Mouse (Mus musculus) cerebellum, adult 18-20 months (tissue): Measurements from ENCODE around the gene Anapc13.

Source experiments
- DNase-seq, 2 experiments: peaks; one replicate each; pipeline ENCODE4 v3.0.0; 2021

Anapc13 gene

GRCm38 (mm10) chr9:102625983-102626838 lies at the start of gene Anapc13, which contains the start of gene Cep63:
Gene Anapc13, plus strand, starts transcription at chr9:102626296.
Gene Cep63, minus strand, starts transcription at chr9:102626534.
- DNase-seq = peak; percentile 96 to 100

GRCm38 (mm10) chr9:102577480-102577879 lies 48.6 kb upstream of the Anapc13 start:
- no peak for DNase-seq

GRCm38 (mm10) chr9:102581921-102582469 lies 44.1 kb upstream of the Anapc13 start:
- DNase-seq = no peak

GRCm38 (mm10) chr9:102587347-102587746 lies 38.7 kb upstream of the Anapc13 start:
- DNase-seq = no peak

- DNase-seq = no peak
These were observed 31.3 kb upstream of the Anapc13 start for GRCm38 (mm10) chr9:102594667-102595393.

GRCm38 (mm10) chr9:102595662-102596436 lies 30.2 kb upstream of the Anapc13 start:
- no peak for DNase-seq

GRCm38 (mm10) chr9:102601187-102601586 lies 24.9 kb upstream of the Anapc13 start:
- no peak for DNase-seq

GRCm38 (mm10) chr9:102601666-102602065 lies 24.4 kb upstream of the Anapc13 start:
- DNase-seq = no peak

GRCm38 (mm10) chr9:102605162-102605561 lies 20.9 kb upstream of the Anapc13 start:
- DNase-seq = no peak

- no peak for DNase-seq
These were observed 18.6 kb upstream of the Anapc13 start for GRCm38 (mm10) chr9:102607471-102607870.

GRCm38 (mm10) chr9:102609221-102609620 lies 16.9 kb upstream of the Anapc13 start:
- no peak for DNase-seq

GRCm38 (mm10) chr9:102615071-102615470 lies 11.0 kb upstream of the Anapc13 start:
- no peak for DNase-seq

- no peak for DNase-seq
These were observed 9.8 kb upstream of the Anapc13 start for GRCm38 (mm10) chr9:102616267-102616666.

- DNase-seq = no peak
These were observed 4.7 kb upstream of the Anapc13 start for GRCm38 (mm10) chr9:102621385-102621784.

- peak; percentile 57 to 64 for DNase-seq
These were observed 3.8 kb upstream of the Anapc13 start for GRCm38 (mm10) chr9:102622192-102622857.

GRCm38 (mm10) chr9:102622876-102623275 lies 3.2 kb upstream of the Anapc13 start:
- no peak for DNase-seq

GRCm38 (mm10) chr9:102623581-102623980 lies 2.5 kb upstream of the Anapc13 start:
- DNase-seq = no peak

- DNase-seq = peak in 1 of 2 experiments; percentile 60
These were observed 604 bp upstream of the Anapc13 start for GRCm38 (mm10) chr9:102625401-102625982.

GRCm38 (mm10) chr9:102626839-102627225 lies 736 bp downstream of the Anapc13 start:
- DNase-seq = no peak

GRCm38 (mm10) chr9:102627442-102627841 lies 1.3 kb downstream of the Anapc13 start:
- peak in 1 of 2 experiments; percentile 27 for DNase-seq

- no peak for DNase-seq
These were observed 3.0 kb downstream of the Anapc13 start for GRCm38 (mm10) chr9:102629052-102629451.
